Mouse (Mus musculus) yolk sac, embryonic 10.5 days (tissue): Measurements from ENCODE around the gene Tfap2b.

Experiments used
- DNase-seq: peaks from one replicate; pipeline ENCODE4 v3.0.0-alpha.2; 2017; ENCODE audit warnings: low spot score

Gene Tfap2b

DNA sequence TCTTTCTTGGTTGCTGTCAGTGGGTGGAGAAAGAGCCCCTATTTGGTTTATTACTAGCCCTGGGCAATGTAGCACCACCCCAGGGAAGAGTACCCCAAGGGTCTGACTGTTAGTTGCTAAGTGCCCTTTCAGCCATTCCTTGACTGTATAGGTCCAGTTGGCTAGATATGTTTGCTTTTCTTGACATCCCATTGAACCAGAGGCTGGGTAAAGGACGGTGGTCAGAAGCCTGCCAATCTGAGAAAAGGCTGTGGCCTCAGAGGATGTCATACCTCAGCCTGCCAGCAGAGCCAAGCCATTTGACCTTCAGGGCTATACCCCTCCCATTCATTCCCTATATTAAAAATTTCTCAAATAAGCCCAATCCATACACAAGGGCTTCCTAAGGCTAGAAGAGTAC is 24.0 kb downstream of the Tfap2b start:
- DNase-seq, result no peak

DNA sequence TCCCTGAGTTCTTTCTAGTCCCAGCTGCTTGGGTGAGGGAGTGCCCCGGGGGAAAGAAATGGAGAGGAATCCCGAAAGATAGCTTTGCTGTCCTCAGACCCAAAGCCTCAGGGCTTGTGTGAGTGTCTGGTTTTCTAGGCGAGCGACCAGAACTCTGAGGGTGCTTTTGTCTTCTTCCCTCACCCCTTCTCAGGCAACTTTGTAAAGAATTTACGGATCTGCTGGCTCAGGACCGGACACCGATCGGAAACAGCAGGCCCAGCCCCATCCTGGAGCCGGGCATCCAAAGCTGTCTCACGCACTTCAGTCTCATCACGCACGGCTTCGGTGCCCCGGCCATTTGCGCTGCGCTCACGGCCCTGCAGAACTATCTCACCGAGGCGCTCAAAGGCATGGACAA is 25.1 kb downstream of the Tfap2b start:
- DNase-seq, result no peak

DNA sequence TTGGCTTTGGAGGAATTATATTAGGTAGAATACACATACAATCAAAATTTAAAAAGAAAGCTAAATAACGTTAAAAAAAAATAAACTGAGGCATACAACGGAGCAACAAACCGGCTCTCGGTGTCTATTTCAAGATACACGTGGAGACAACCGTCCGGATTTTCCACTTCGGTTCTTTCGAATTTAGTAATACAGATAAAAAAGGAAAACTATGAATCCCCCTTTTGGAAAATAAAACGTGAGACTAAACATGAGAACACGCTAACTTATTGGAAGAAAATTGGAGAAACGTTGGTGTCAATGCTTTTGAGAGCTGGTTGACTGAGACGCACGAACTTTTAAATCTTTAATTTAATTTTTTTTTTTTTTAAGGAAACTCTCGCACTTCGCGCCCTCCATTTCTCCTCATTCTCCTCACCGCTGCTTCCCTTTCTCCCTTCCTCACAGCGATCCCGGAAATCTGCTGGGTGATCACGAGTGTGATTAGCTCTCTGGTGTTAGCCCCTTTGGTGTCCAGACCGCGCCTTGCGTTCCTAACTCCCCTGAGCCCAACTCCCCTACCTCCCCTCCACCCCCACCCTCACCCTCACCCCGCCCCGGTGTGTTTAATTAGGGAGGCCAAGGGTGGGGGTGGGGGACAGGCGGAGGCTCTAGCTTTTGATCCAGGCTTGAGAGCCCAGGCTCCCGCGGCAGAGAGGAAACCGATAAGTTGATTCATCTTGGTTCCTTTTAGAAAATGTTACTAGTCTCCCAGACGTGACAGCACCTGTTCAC is 25.9 kb downstream of the Tfap2b start:
- DNase-seq, result no peak

DNA sequence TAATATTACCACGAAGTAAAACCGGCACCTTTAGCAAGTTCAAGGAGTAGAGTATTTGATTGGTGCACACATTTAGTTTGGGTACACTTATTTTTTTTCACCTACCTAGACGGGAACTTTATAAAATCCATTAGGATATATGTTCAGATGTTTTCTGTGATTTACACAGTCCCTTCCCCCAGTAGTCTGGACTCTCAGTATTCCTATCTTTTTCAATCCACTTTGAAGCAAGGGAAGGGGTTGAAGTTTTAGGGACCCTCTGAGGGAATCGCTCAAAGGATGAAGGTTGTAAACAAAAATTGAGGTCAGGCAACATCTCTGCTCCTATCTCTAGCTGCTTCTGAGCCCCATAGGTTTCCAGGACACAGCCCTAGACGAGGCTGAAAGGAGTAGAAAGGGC is 27.3 kb downstream of the Tfap2b start:
- DNase-seq, result no peak

DNA sequence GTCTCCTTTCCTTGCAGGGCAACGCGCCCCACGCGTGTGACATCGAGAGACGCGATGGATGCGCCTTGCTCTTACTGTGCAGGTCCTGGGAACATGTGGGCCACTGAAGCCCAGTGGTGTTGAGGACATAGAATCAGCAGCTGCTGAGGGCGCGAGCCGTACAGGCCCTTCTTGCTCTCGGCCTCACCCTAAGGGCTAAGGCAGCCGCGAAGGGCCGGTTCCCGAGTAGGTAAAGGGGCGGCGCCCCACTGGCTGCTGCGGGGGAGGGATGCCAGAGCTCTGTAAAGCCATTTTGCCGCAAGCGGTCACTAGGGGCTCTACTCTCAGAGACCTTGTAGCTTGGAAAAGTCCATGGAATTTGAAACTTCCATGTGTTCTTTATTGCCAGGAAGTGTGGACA is 27.9 kb downstream of the Tfap2b start:
- no peak for DNase-seq

DNA sequence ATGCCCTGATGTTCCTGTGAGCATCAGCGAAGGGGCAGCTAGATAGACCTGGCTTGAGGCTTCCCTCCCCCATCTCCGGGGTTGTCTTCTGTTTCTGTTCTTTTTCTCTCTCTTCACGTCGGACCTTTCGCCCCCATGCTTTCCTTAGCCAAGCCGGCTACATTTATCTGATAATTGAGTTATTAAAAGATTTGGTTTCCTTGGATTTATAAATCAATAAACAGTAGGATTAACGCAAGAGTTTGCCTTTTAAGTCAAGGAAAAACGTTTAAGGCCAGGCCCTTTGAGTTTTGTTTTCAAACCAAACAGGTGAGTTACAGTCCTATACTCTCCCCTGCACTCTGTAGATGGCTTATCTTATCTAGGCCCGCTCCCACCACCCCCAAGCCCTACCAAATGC is 28.3 kb downstream of the Tfap2b start:
- DNase-seq, result no peak

DNA sequence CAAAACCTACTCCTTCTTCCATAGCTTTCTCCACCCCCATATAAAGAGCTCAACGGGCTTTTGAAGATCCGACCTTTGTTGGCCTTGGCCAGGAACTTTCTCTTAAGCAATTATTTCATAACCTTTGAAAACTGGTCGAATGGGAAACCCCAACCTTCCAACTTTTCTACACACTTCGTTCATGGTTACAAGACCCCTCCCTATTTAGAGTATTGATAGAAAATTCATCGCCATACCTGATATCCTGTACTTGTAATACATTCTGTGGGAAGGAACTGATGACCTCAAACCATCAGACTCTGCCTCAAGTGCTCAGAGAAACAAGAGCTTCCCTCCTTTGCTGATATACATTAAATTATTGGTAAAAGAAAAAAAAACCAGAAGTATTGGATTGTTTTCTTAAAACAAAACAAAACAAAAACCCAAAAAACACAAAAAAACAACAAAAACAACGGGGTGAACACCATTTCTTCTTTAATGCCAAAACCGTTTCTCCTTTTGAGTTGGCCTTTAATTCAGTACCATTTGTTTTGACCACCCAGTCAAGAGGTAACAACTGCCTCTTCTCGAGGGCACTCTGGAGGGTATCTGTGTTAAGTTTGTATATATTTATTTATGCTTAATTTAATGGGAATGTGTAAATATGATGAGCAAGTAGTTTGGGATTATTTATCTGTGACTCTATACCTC is 29.2 kb downstream of the Tfap2b start:
- no peak for DNase-seq

DNA sequence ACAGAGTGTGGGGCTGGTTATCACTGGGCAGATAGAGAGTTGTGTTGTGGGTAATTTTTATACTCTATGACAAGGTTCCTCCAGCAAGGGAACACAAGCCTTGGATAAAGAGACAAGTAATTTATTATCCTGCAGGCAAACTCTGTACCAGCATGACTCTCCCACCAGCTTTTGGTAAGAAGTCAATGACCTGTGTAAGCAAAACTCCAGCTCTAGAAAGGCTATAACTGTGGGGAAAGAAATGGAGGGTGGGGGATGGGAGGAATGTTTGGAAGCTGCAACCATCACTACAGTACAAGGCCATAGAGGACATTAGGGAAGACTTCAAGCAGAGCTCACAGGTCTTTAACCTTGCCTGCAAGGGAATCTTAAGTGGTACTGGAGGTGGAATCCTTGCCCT is 31.3 kb downstream of the Tfap2b start:
- no peak for DNase-seq

DNA sequence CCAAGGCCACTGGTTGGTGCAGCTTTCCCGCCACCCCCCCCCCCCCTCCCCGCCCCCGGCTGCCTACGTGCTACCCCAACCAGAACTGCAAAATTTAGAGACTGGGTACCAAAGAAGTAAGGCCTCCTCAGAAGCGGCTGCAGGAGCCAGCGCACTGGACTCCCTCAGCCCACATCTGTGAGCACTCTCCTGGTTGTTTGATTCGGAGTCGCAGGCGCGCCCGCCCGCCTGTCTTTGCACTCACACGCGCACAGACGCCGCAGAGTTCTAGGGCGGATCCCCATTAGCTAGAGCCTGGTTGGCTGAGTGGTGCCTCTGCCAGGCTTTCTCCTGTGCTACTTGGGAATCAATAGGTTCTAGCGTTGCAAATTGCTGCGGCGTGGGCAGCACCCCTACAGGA is 32.6 kb downstream of the Tfap2b start:
- DNase-seq, result no peak

DNA sequence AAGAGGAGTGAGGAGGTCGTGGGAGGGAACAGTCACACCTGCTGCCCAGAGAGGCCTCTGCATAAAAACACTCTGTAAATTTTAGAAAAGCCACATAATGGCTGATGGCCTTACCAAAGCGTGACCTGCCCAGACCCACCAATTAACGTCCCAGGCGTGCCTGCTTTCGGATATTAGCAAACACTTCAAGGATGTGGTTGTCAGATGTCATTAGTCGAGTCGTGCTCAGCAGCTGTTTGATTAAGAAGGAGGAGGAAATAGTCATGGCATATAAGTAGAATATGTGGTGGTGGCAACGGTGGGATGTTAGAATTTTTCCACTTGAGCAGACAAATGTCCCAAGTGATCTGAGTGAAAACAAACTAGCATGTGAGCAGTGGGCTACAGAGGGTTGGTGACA is 33.3 kb downstream of the Tfap2b start:
- DNase-seq, result no peak

DNA sequence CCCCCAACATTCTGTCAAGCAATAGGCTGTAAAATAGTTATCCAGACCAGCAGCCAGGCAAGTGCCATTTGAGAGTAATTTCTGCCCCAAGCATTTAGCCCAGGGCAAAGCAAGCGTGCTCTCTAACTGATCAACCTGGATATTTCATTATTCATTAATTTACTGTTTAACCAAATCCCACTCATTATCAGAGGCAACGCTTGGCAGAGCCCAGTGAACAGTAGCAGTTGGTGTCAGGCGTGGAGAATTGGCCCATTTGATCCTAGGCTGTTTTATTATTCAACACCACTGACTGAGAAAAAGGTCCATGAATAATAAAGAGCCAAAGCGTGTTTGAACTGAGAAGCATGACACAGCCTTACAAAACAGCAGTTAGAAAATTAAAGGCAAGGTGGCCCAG is 36.3 kb downstream of the Tfap2b start:
- DNase-seq, result no peak

DNA sequence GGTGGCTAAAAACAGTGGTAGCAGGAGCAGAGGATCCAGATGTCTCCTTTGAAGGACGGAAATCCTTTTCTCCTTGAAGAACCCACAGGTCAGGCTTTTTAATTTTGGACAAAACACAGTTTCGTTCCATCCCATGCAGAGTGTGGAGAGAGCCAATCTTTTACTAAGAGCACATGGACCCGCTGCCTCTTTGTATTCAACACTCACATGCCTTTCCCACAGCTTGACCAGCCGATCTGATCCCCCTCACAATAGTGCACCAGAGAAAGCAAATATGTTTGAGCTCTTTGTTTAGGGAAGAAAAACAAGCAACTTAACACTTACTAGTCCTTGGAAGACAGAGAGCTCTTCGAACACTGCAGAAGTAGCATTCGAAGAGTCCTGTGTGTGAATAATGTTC is 42.6 kb downstream of the Tfap2b start:
- DNase-seq, result no peak

DNA sequence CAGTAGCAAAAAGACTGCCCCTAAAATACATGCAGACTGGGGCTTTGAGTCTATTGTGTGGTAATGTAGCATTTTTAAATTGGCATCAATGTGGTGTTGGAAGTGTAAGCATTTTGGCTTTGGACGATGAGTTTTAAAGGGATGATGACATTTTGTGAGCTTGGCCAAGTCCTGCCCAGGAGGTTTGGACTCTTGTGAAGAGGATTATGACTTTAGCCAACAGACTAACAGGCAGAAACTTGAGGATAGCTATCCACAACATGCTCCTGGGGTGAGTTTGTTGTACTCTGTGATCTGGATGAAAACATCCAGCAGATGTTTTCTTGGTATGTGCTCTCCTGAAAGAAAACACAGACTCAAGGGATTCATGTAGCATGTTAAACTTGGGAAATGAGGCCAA is 60.9 kb downstream of the Tfap2b start:
- DNase-seq, result no peak
